Comparison of ENCODE assay signal across 8 mouse cellular contexts in the genomic region with DNA sequence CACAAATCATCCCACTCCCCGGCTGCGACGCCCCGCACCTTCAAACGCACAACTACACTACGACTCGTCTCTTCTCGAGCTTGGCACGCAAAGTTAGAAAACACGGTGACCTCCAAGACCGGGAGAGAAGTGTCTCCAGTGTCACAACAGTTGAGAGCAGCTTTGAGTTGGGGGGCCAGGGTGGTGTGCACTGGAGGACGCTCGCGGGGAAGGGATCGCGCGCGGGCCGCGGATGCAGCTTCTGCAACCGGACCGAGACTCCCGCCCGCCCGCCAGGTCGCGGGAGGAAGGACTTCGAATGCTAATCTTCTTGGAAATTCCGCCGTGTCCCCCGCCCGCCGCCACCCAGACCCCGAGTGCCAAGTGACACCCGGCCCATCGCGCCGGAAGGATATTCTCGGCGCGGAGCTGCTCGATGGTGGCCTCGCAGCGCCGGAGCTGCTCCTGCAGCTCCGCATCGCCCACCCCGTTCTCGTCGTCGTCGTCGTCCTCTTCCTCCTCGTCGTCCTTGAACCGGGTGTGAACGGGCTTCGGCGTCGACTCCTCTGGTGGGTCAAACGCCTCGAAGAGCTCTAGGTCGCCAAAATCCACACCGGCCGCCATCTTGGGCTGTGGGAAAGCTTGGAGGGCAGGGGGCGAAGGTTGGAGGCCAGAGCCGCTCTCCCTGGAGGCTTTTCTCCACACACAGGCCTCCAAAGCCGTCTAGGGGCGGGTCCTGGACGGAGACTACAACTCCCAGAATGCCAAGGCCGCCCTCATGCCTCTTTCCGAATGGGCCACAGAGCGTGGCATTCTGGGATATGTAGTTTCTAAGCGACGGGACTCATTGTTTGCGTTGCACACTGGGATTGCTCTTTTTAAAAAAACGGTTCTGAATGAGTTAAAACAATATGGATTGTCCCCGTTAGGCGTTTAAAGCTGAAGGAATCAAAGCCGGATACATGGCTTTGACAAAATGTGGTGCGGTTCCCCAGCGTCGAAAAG. TPM values are rescaled to one million over a fixed set of nuclear protein-coding genes. Genes with fewer than 3 reads are reported as not detected.
DNase-seq lines count a peak whose midpoint lies in the region; ATAC-seq and TF ChIP-seq lines count a peak whose summit lies in the region.

A gene (minus strand): TSS at position 773 of the 984 bp plus-strand sequence.

- TF ChIP-seq CTCF in lung, postnatal 0 days (IDR thresholded peaks at IDR 0.05) = no peak

- H3K27me3 ChIP-seq in hindbrain, embryonic 10.5 days (ENCODE audit: insufficient read depth, poor library complexity, severe bottlenecking) = no peaks in the 10 kb centered on the region
- no peaks in the 10 kb centered on the region for H3K27me3 ChIP-seq in lung, postnatal 0 days (replicated peaks; ENCODE audit: insufficient read depth, low read length)

- H3K36me3 ChIP-seq in hindbrain, embryonic 10.5 days = peaks cover 30% of the 10 kb centered on the region
- no peaks in the 10 kb centered on the region for H3K36me3 ChIP-seq in lung, postnatal 0 days (ENCODE audit: insufficient read depth, low read length)

- peak within 1 kb of the TSS; percentile 95 for H3K27ac ChIP-seq in hindbrain, embryonic 10.5 days
- H3K27ac ChIP-seq in lung, postnatal 0 days (ENCODE audit: low read length) = peak within 1 kb of the TSS; percentile 69

- H3K4me2 ChIP-seq in lung, postnatal 0 days (replicated peaks; ENCODE audit: low read depth, low read length) = peak within 1 kb of the TSS; percentile 71

- DNase-seq in MN1 (ENCODE audit: low spot score) = peak; percentile 96
- peak; percentile 98 for DNase-seq in cerebellum, adult 9-10 months
- peak; percentile 98 for DNase-seq in hindbrain, embryonic 10.5 days (ENCODE audit: low spot score)
- peak; percentile 98 for DNase-seq in layer of hippocampus, adult 9-11 months
- DNase-seq in lung, postnatal 0 days (ENCODE audit: low spot score) = peak; percentile 99
- DNase-seq in ovary, postnatal 14 days (ENCODE audit: low spot score) = peak; percentile 92
- DNase-seq in thymus, postnatal 14 days = peak; percentile 94

- H3K9ac ChIP-seq in lung, postnatal 0 days (replicated peaks; ENCODE audit: low read depth) = peak within 1 kb of the TSS; percentile 63

- ATAC-seq in frontal cortex, adult (ENCODE audit: low TSS enrichment) = peak; percentile 100
- peak; percentile 100 for ATAC-seq in lung, postnatal 0 days

- H3K4me1 ChIP-seq in hindbrain, embryonic 10.5 days (replicated peaks) = peaks cover 31% of the 10 kb centered on the region
- H3K4me1 ChIP-seq in lung, postnatal 0 days (ENCODE audit: insufficient read depth, low read depth, low read length) = peaks cover 6% of the 10 kb centered on the region; the same call in 1 of the 2 replicates

- H3K4me3 ChIP-seq in hindbrain, embryonic 10.5 days = peak within 1 kb of the TSS; percentile 85
- H3K4me3 ChIP-seq in lung, postnatal 0 days (ENCODE audit: low read depth, low read length) = peak within 1 kb of the TSS; percentile 91

- WGBS in hindbrain, embryonic 10.5 days = under 1% methylated on average over 83 of the region's 83 CpGs
- under 1% methylated on average over 82 of the region's 83 CpGs for WGBS in lung, postnatal 0 days

- no peaks in the 10 kb centered on the region for H3K9me3 ChIP-seq in hindbrain, embryonic 10.5 days
- no peaks in the 10 kb centered on the region for H3K9me3 ChIP-seq in lung, postnatal 0 days (ENCODE audit: low read length)

- no peak for TF ChIP-seq EP300 in lung, postnatal 0 days (IDR thresholded peaks at IDR 0.05)

RNA-seq across cellular contexts. Expression of the gene that starts here (rescaled TPM):
- polyA plus RNA-seq in hindbrain, embryonic 10.5 days (2016; fragmentation: Nextera tagmentation; extraction: Ambion mirVana) = 77.4 and 92.5 TPM in 2 replicates
- 31.6 and 37.7 TPM in 2 replicates for polyA plus RNA-seq in lung, postnatal 0 days (2015; fragmentation: Nextera tagmentation; extraction: Ambion mirVana)

Comparison
In these comparisons a context has a peak if more than half of its experiments do, and no peak if none do; other contexts are left out.
1. Peak in every context shown above with its lines: DNase-seq, ATAC-seq, H3K4me3 ChIP-seq and H3K27ac ChIP-seq.